Comparison of ENCODE assay signal across 21 mouse cellular contexts in genomic region chr10:122542573-122542972, GRCm38 (mm10).
"Had no signal": no experiment of that assay in that cellular context is flagged by ENCODE, and none has a peak within 500 bp of the region (broad histone marks: within the 10 kb centered on the region; RNA-seq: fewer than 3 reads in every experiment).

No protein-coding gene starts in this region.

- H3K9ac ChIP-seq: kidney, embryonic 15.5 days; limb, embryonic 12.5 days; limb, embryonic 15.5 days; liver, embryonic 14.5 days; liver, postnatal 0 days; lung, embryonic 14.5 days had no signal

- H3K4me3 ChIP-seq: kidney, embryonic 15.5 days; left cerebral cortex, adult 2 months; limb, embryonic 12.5 days; limb, embryonic 15.5 days had no signal

- H3K36me3 ChIP-seq: kidney, embryonic 15.5 days; limb, embryonic 12.5 days; limb, embryonic 15.5 days had no signal

- DNase-seq: kidney, postnatal 10 days; kidney, postnatal 36 days; layer of hippocampus, postnatal 36 days; liver, postnatal 0 days; lung, embryonic 14.5 days; lung, postnatal 14 days; lung, postnatal 4 days; midbrain, embryonic 14.5 days; right cerebral cortex, postnatal 14 days; right cerebral cortex, postnatal 4 days; thymus, adult 18-20 months; thymus, postnatal 14 days; thymus, postnatal 4 days had no signal

- ATAC-seq: liver, postnatal 0 days had no signal

- H3K4me1 ChIP-seq: limb, embryonic 12.5 days had no signal

- H3K4me2 ChIP-seq: kidney, embryonic 15.5 days; limb, embryonic 12.5 days; limb, embryonic 15.5 days; liver, embryonic 11.5 days; lung, embryonic 14.5 days; midbrain, embryonic 11.5 days had no signal

- H3K27me3 ChIP-seq: limb, embryonic 12.5 days; limb, embryonic 15.5 days had no signal

- H3K27ac ChIP-seq: kidney, embryonic 15.5 days; left cerebral cortex, adult 2 months; limb, embryonic 12.5 days; limb, embryonic 15.5 days; liver, embryonic 14.5 days; stomach, postnatal 0 days had no signal

- H3K9me3 ChIP-seq: kidney, embryonic 15.5 days; limb, embryonic 12.5 days; limb, embryonic 15.5 days had no signal
